Mouse (Mus musculus) midbrain, embryonic 16.5 days (tissue): ENCODE measurements at regions not wholly inside any gene's neighbourhood (a gene's known extent, or its start where the extent isn't known, plus 50 kb on each side); places are given as distances from the start of the nearest gene placed in this dataset.
A peak's percentile ranks its signal among the peaks of the same experiment; 100 is the strongest.

Experiments used
- ATAC-seq: fragments of 200-750 bp; cut with Nextera tagmentation; 2 replicates; pipeline ENCODE4 v1.8.0; 2017; ENCODE audit warnings: moderate TSS enrichment
- H3K27ac ChIP-seq: fragments of 300-500 bp; sonication (generic); 2 replicates; pipeline ENCODE4 v1.5.1; 2014; ENCODE audit warnings: mild to moderate bottlenecking, low read length, mixed read lengths
- H3K27me3 ChIP-seq: fragments of 300-500 bp; sonication (generic); 2 replicates; pipeline ENCODE4 v1.6.1; 2014; ENCODE audit warnings: low read depth, low read length, mixed read lengths; ENCODE audit not compliant: control insufficient read depth, insufficient read depth
- H3K36me3 ChIP-seq: fragments of 300-500 bp; sonication (generic); 2 replicates; pipeline ENCODE4 v1.6.1; 2014; ENCODE audit warnings: mild to moderate bottlenecking, low read length, moderate library complexity, mixed read lengths; ENCODE audit not compliant: control insufficient read depth, insufficient read depth
- H3K4me1 ChIP-seq: fragments of 300-500 bp; sonication (generic); 2 replicates; pipeline ENCODE4 v1.6.1; 2014; ENCODE audit warnings: mild to moderate bottlenecking, low read length, mixed read lengths; ENCODE audit not compliant: control insufficient read depth, insufficient read depth
- H3K4me2 ChIP-seq: fragments of 300-500 bp; sonication (generic); 2 replicates; pipeline ENCODE4 v1.6.1; 2014; ENCODE audit warnings: mild to moderate bottlenecking, low read length, mixed read lengths
- H3K4me3 ChIP-seq: fragments of 300-500 bp; sonication (generic); 2 replicates; pipeline ENCODE4 v1.5.1; 2014; ENCODE audit warnings: low read depth, mild to moderate bottlenecking, low read length, moderate library complexity, mixed read lengths
- H3K9ac ChIP-seq: fragments of 300-500 bp; sonication (generic); 2 replicates; pipeline ENCODE4 v1.6.1; 2014; ENCODE audit warnings: low read depth, low read length, mixed read lengths
- H3K9me3 ChIP-seq: fragments of 300-500 bp; sonication (generic); replicated peaks from 2 replicates; pipeline ENCODE4 v1.6.1; 2014; ENCODE audit warnings: mild to moderate bottlenecking, low read length, mixed read lengths; ENCODE audit not compliant: control insufficient read depth, poor library complexity, severe bottlenecking
- WGBS: fragments of 180-500 bp; shearing (Covaris S2); extraction: QIAGEN DNeasy Blood & Tissue Kit; methylation state at CpG from one replicate; pipeline ENCODE4 v1.1.7; 2014; 5-methylcytosine and 5-hydroxymethylcytosine counted together

- H3K4me3 ChIP-seq = no peak overlapping the region
- no peaks in the 10 kb centered on the region for H3K36me3 ChIP-seq
- no peak overlapping the region for H3K4me2 ChIP-seq
- ATAC-seq = no peak
- H3K4me1 ChIP-seq = no peaks in the 10 kb centered on the region
- WGBS = 93% methylated on average over 6 of the region's 6 CpGs
- H3K27ac ChIP-seq = no peak overlapping the region
- H3K9me3 ChIP-seq = no peaks in the 10 kb centered on the region
- no peaks in the 10 kb centered on the region for H3K27me3 ChIP-seq
- no peak overlapping the region for H3K9ac ChIP-seq
Observed at GRCm38 (mm10) chr3:35365431-35365830, 388.5 kb upstream of the Atp11b start.

- Histone ChIP-seq H3K27me3 (no peaks in the 10 kb centered on the region), H3K36me3 (no peaks in the 10 kb centered on the region), H3K4me3 (no peak overlapping the region), H3K9me3 (no peaks in the 10 kb centered on the region), H3K9ac (no peak overlapping the region), H3K27ac (no peak overlapping the region), H3K4me2 (no peak overlapping the region), H3K4me1 (no peaks in the 10 kb centered on the region)
- 77% methylated on average over 1 of the region's 1 CpGs for WGBS
- ATAC-seq = no peak
Observed at GRCm38 (mm10) chr3:35372276-35372675, 381.6 kb upstream of the Atp11b start.

- H3K4me1 ChIP-seq = no peaks in the 10 kb centered on the region
- no peaks in the 10 kb centered on the region for H3K27me3 ChIP-seq
- WGBS = 73% methylated on average over 5 of the region's 5 CpGs
Observed at GRCm38 (mm10) chr3:35387386-35387785, 366.5 kb upstream of the Atp11b start.

GRCm38 (mm10) chr3:35392657-35393056 is 361.2 kb upstream of the Atp11b start:
- no peaks in the 10 kb centered on the region for H3K4me1 ChIP-seq
- no peak overlapping the region for H3K27ac ChIP-seq
- no peaks in the 10 kb centered on the region for H3K9me3 ChIP-seq
- no peak overlapping the region for H3K4me2 ChIP-seq
- H3K27me3 ChIP-seq = no peaks in the 10 kb centered on the region
- no peak overlapping the region for H3K4me3 ChIP-seq
- H3K36me3 ChIP-seq = no peaks in the 10 kb centered on the region
- 93% methylated on average over 2 of the region's 2 CpGs for WGBS
- no peak overlapping the region for H3K9ac ChIP-seq
- no peak for ATAC-seq

More at GRCm38 (mm10) chr3:35387386-35387785, 366.5 kb upstream of the Atp11b start:
- ATAC-seq = no peak
- Histone ChIP-seq H3K9me3 (no peaks in the 10 kb centered on the region), H3K4me2 (no peak overlapping the region), H3K9ac (no peak overlapping the region), H3K27ac (no peak overlapping the region), H3K4me3 (no peak overlapping the region), H3K36me3 (no peaks in the 10 kb centered on the region)

GRCm38 (mm10) chr3:35400213-35400612 is 353.7 kb upstream of the Atp11b start:
- H3K4me1 ChIP-seq = no peaks in the 10 kb centered on the region
- no peaks in the 10 kb centered on the region for H3K9me3 ChIP-seq
- H3K27ac ChIP-seq = no peak overlapping the region
- ATAC-seq = no peak
- no peak overlapping the region for H3K9ac ChIP-seq
- 67% methylated on average over 6 of the region's 6 CpGs for WGBS
- H3K36me3 ChIP-seq = no peaks in the 10 kb centered on the region
- H3K4me2 ChIP-seq = no peak overlapping the region
- H3K27me3 ChIP-seq = no peaks in the 10 kb centered on the region
- no peak overlapping the region for H3K4me3 ChIP-seq

- H3K9me3 ChIP-seq = no peaks in the 10 kb centered on the region
- no peak overlapping the region for H3K4me3 ChIP-seq
- no peak overlapping the region for H3K27ac ChIP-seq
- H3K27me3 ChIP-seq = no peaks in the 10 kb centered on the region
- H3K36me3 ChIP-seq = no peaks in the 10 kb centered on the region
- WGBS = 89% methylated on average over 10 of the region's 10 CpGs
- 0 out of 2 replicates have a peak, but pooled peaks cover 2% of the 10 kb centered on the region for H3K4me1 ChIP-seq
- no peak overlapping the region for H3K4me2 ChIP-seq
- ATAC-seq = no peak
- no peak overlapping the region for H3K9ac ChIP-seq
Observed at GRCm38 (mm10) chr3:35402666-35403065, 351.2 kb upstream of the Atp11b start.

GRCm38 (mm10) chr3:35403952-35404351 is 350.0 kb upstream of the Atp11b start:
- no peak overlapping the region for H3K4me2 ChIP-seq
- H3K36me3 ChIP-seq = no peaks in the 10 kb centered on the region
- H3K27ac ChIP-seq = no peak overlapping the region; the same call in 1 of the 2 replicates
- no peak for ATAC-seq
- 33% methylated on average over 5 of the region's 5 CpGs for WGBS
- H3K9ac ChIP-seq = no peak overlapping the region
- H3K9me3 ChIP-seq = no peaks in the 10 kb centered on the region
- no peak overlapping the region for H3K4me3 ChIP-seq
- no peaks in the 10 kb centered on the region for H3K27me3 ChIP-seq
- H3K4me1 ChIP-seq = 0 out of 2 replicates have a peak, but pooled peaks cover 2% of the 10 kb centered on the region

GRCm38 (mm10) chr3:35404492-35405390 is 349.2 kb upstream of the Atp11b start:
- Histone ChIP-seq H3K36me3 (no peaks in the 10 kb centered on the region), H3K4me2 (peak overlapping the region; percentile 14; the same call in 1 of the 2 replicates), H3K4me3 (no peak overlapping the region), H3K9me3 (no peaks in the 10 kb centered on the region), H3K9ac (no peak overlapping the region), H3K27ac (peak overlapping the region; percentile 63), H3K27me3 (no peaks in the 10 kb centered on the region), H3K4me1 (0 out of 2 replicates have a peak, but pooled peaks cover 2% of the 10 kb centered on the region)
- ATAC-seq = peak; percentile 78
- WGBS = 4% methylated on average over 10 of the region's 10 CpGs

GRCm38 (mm10) chr3:35405621-35406079 is 348.3 kb upstream of the Atp11b start:
- no peaks in the 10 kb centered on the region for H3K27me3 ChIP-seq
- peak overlapping the region; percentile 63; the same call in 1 of the 2 replicates for H3K27ac ChIP-seq
- 35% methylated on average over 14 of the region's 14 CpGs for WGBS
- 0 out of 2 replicates have a peak overlapping the region, but pooled peaks have one; percentile 14 for H3K4me2 ChIP-seq
- no peak overlapping the region for H3K4me3 ChIP-seq
- H3K4me1 ChIP-seq = 0 out of 2 replicates have a peak, but pooled peaks cover 2% of the 10 kb centered on the region
- peak; percentile 70 for ATAC-seq
- H3K9me3 ChIP-seq = no peaks in the 10 kb centered on the region
- no peaks in the 10 kb centered on the region for H3K36me3 ChIP-seq
- H3K9ac ChIP-seq = no peak overlapping the region
